Comparison of ENCODE assay signal across 26 mouse cellular contexts in genomic region chr8:13551574-13551830, GRCm38 (mm10). TPM values are rescaled to one million over a fixed set of nuclear protein-coding genes. Genes with fewer than 3 reads are reported as not detected.
DNase-seq lines count a peak whose midpoint lies in the region; ATAC-seq and TF ChIP-seq lines count a peak whose summit lies in the region.
"Had no signal": no experiment of that assay in that cellular context is flagged by ENCODE, and none has a peak within 500 bp of the region (broad histone marks: within the 10 kb centered on the region; RNA-seq: fewer than 3 reads in every experiment).

No protein-coding gene starts in this region.

- no peak for TF ChIP-seq CTCF in forebrain, postnatal 0 days (IDR thresholded peaks at IDR 0.05; ENCODE audit: low read depth)

- DNase-seq in forebrain, embryonic 10.5 days (ENCODE audit: extremely low spot score, low spot score), result no peak
- no peak for DNase-seq in forebrain, postnatal 0 days
- DNase-seq in hindbrain, embryonic 11.5 days (ENCODE audit: low spot score), result no peak
- no peak for DNase-seq in hindbrain, embryonic 14.5 days (ENCODE audit: low spot score)

- H3K36me3 ChIP-seq in forebrain, embryonic 10.5 days (replicated peaks), result no peaks in the 10 kb centered on the region
- no peaks in the 10 kb centered on the region for H3K36me3 ChIP-seq in forebrain, postnatal 0 days (ENCODE audit: insufficient read depth)
- no peaks in the 10 kb centered on the region for H3K36me3 ChIP-seq in hindbrain, embryonic 12.5 days
- H3K36me3 ChIP-seq in hindbrain, embryonic 11.5 days (ENCODE audit: control insufficient read depth, insufficient read depth, low read length), result no peaks in the 10 kb centered on the region
- peaks cover 63% of the 10 kb centered on the region for H3K36me3 ChIP-seq in megakaryocyte, embryonic 14.5 days (replicated peaks; ENCODE audit: low read length)
- no peaks in the 10 kb centered on the region for H3K36me3 ChIP-seq in hindbrain, embryonic 14.5 days (replicated peaks; ENCODE audit: control insufficient read depth, insufficient read depth)
- H3K36me3 ChIP-seq: G1E; heart, embryonic 10.5 days; heart, embryonic 13.5 days; intestine, embryonic 15.5 days had no signal

- no peak for ATAC-seq in forebrain, postnatal 0 days
- 0 out of 2 replicates have a peak, but pooled peaks have one; percentile 6 for ATAC-seq in hindbrain, embryonic 12.5 days (ENCODE audit: low FRiP score)
- no peak for ATAC-seq in hindbrain, embryonic 11.5 days (ENCODE audit: low FRiP score)
- no peak for ATAC-seq in megakaryocyte, adult 5-6 weeks (ENCODE audit: poor library complexity, severe bottlenecking)
- ATAC-seq in hindbrain, embryonic 14.5 days (ENCODE audit: low FRiP score), result 0 out of 2 replicates have a peak, but pooled peaks have one; percentile 7

- WGBS in forebrain, embryonic 10.5 days, result 92% methylated on average over 6 of the region's 6 CpGs
- 93% methylated on average over 6 of the region's 6 CpGs for WGBS in forebrain, postnatal 0 days
- 94% methylated on average over 6 of the region's 6 CpGs for WGBS in hindbrain, embryonic 12.5 days
- WGBS in hindbrain, embryonic 11.5 days, result 87% methylated on average over 6 of the region's 6 CpGs
- WGBS in hindbrain, embryonic 14.5 days, result 94% methylated on average over 6 of the region's 6 CpGs

- no peaks in the 10 kb centered on the region; the same call in 1 of the 2 replicates for H3K4me1 ChIP-seq in forebrain, embryonic 10.5 days
- no peaks in the 10 kb centered on the region for H3K4me1 ChIP-seq in forebrain, postnatal 0 days (ENCODE audit: insufficient read depth)
- H3K4me1 ChIP-seq in hindbrain, embryonic 12.5 days, result no peaks in the 10 kb centered on the region
- no peaks in the 10 kb centered on the region for H3K4me1 ChIP-seq in hindbrain, embryonic 11.5 days (replicated peaks; ENCODE audit: control insufficient read depth, insufficient read depth, low read length)
- H3K4me1 ChIP-seq in megakaryocyte, embryonic 14.5 days, result peaks cover 61% of the 10 kb centered on the region
- no peaks in the 10 kb centered on the region for H3K4me1 ChIP-seq in hindbrain, embryonic 14.5 days (replicated peaks; ENCODE audit: control insufficient read depth, insufficient read depth, low read length)
- H3K4me1 ChIP-seq: intestine, embryonic 15.5 days had no signal

- H3K9ac ChIP-seq in forebrain, postnatal 0 days, result no peak overlapping the region
- H3K9ac ChIP-seq in hindbrain, embryonic 12.5 days, result no peak overlapping the region
- no peak overlapping the region for H3K9ac ChIP-seq in hindbrain, embryonic 11.5 days (ENCODE audit: low read depth, low read length)
- H3K9ac ChIP-seq in hindbrain, embryonic 14.5 days, result no peak overlapping the region
- H3K9ac ChIP-seq: heart, embryonic 13.5 days; intestine, embryonic 15.5 days had no signal

- H3K4me2 ChIP-seq in forebrain, postnatal 0 days (ENCODE audit: low read depth), result no peak overlapping the region
- H3K4me2 ChIP-seq in hindbrain, embryonic 12.5 days (replicated peaks), result no peak overlapping the region
- H3K4me2 ChIP-seq in hindbrain, embryonic 11.5 days (replicated peaks; ENCODE audit: low read depth, low read length), result no peak overlapping the region
- H3K4me2 ChIP-seq in hindbrain, embryonic 14.5 days (replicated peaks), result no peak overlapping the region
- H3K4me2 ChIP-seq: heart, embryonic 13.5 days; intestine, embryonic 15.5 days had no signal

- H3K4me3 ChIP-seq in forebrain, embryonic 10.5 days, result no peak overlapping the region
- no peak overlapping the region for H3K4me3 ChIP-seq in forebrain, postnatal 0 days (ENCODE audit: low read depth, low read length)
- H3K4me3 ChIP-seq in hindbrain, embryonic 12.5 days, result no peak overlapping the region
- H3K4me3 ChIP-seq in hindbrain, embryonic 11.5 days (ENCODE audit: low read depth, low read length), result no peak overlapping the region
- H3K4me3 ChIP-seq in megakaryocyte, embryonic 14.5 days (replicated peaks), result peak overlapping the region; percentile 46
- no peak overlapping the region for H3K4me3 ChIP-seq in hindbrain, embryonic 14.5 days (replicated peaks; ENCODE audit: low read length)
- H3K4me3 ChIP-seq: heart, adult 2 months; heart, embryonic 10.5 days; heart, embryonic 13.5 days; intestine, embryonic 15.5 days had no signal

- 0 out of 2 replicates have a peak overlapping the region, but pooled peaks have one; percentile 11 for H3K27ac ChIP-seq in forebrain, embryonic 10.5 days
- H3K27ac ChIP-seq in forebrain, postnatal 0 days (ENCODE audit: low read depth, low read length), result no peak overlapping the region; the same call in 1 of the 2 replicates
- H3K27ac ChIP-seq in hindbrain, embryonic 12.5 days, result no peak overlapping the region
- no peak overlapping the region for H3K27ac ChIP-seq in hindbrain, embryonic 11.5 days (ENCODE audit: low read depth, low read length)
- no peak overlapping the region for H3K27ac ChIP-seq in hindbrain, embryonic 14.5 days
- H3K27ac ChIP-seq: heart, adult 2 months; heart, embryonic 10.5 days; heart, embryonic 13.5 days; intestine, embryonic 15.5 days had no signal

- no peaks in the 10 kb centered on the region for H3K27me3 ChIP-seq in forebrain, embryonic 10.5 days (ENCODE audit: poor library complexity, severe bottlenecking)
- H3K27me3 ChIP-seq in forebrain, postnatal 0 days (ENCODE audit: insufficient read depth, low read length), result no peaks in the 10 kb centered on the region
- H3K27me3 ChIP-seq in hindbrain, embryonic 12.5 days, result no peaks in the 10 kb centered on the region
- H3K27me3 ChIP-seq in hindbrain, embryonic 11.5 days (ENCODE audit: control insufficient read depth, insufficient read depth, low read length), result no peaks in the 10 kb centered on the region
- peaks cover 10% of the 10 kb centered on the region for H3K27me3 ChIP-seq in megakaryocyte, embryonic 14.5 days (replicated peaks)
- no peaks in the 10 kb centered on the region for H3K27me3 ChIP-seq in hindbrain, embryonic 14.5 days (ENCODE audit: control insufficient read depth, insufficient read depth, low read length)
- H3K27me3 ChIP-seq: CH12.LX; intestine, embryonic 15.5 days; Patski had no signal

- no peaks in the 10 kb centered on the region for H3K9me3 ChIP-seq in forebrain, embryonic 10.5 days
- H3K9me3 ChIP-seq in forebrain, postnatal 0 days (ENCODE audit: low read length), result no peaks in the 10 kb centered on the region
- no peaks in the 10 kb centered on the region for H3K9me3 ChIP-seq in hindbrain, embryonic 12.5 days (replicated peaks)
- H3K9me3 ChIP-seq in hindbrain, embryonic 11.5 days (ENCODE audit: control insufficient read depth, low read length), result no peaks in the 10 kb centered on the region
- H3K9me3 ChIP-seq in megakaryocyte, embryonic 14.5 days, result no peaks in the 10 kb centered on the region; the same call in 1 of the 2 replicates
- no peaks in the 10 kb centered on the region for H3K9me3 ChIP-seq in hindbrain, embryonic 14.5 days (ENCODE audit: control insufficient read depth, low read length)
- H3K9me3 ChIP-seq: G1E; heart, embryonic 10.5 days; heart, embryonic 13.5 days; intestine, embryonic 15.5 days had no signal

RNA-seq across cellular contexts. Expression of gene 1700029H14Rik, which starts 10.8 kb away (rescaled TPM):
- not detected in 2 replicates for polyA plus RNA-seq in forebrain, embryonic 10.5 days (2016; fragmentation: Nextera tagmentation; extraction: Ambion mirVana)
- 0.14 and 0.31 TPM in 2 replicates for total RNA-seq in forebrain, postnatal 0 days (2014; rRNA removed)
- not detected in 2 replicates for polyA plus RNA-seq in forebrain, postnatal 0 days (2015; fragmentation: Nextera tagmentation; extraction: Ambion mirVana)
- not detected in 2 replicates for polyA plus RNA-seq in hindbrain, embryonic 12.5 days (2016; fragmentation: Nextera tagmentation; extraction: Ambion mirVana)
- polyA plus RNA-seq in hindbrain, embryonic 11.5 days (2014; fragmentation: Nextera tagmentation; extraction: Ambion mirVana), result not detected in 2 replicates
- polyA plus RNA-seq in megakaryocyte, embryonic 14.5 days (2012; ENCODE audit: insufficient read depth, low replicate concordance), result 20.4 and 26.5 TPM in 2 replicates
- total RNA-seq in megakaryocyte, adult 5-6 weeks (2015), result not detected in 2 replicates
- not detected in 2 replicates for total RNA-seq in megakaryocyte, adult 5-6 weeks (2017)
- polyA plus RNA-seq in hindbrain, embryonic 14.5 days (2014; fragmentation: Nextera tagmentation; extraction: Ambion mirVana), result not detected in 2 replicates
- total RNA-seq: adrenal gland, adult 18-20 months; adrenal gland, postnatal 10 days; adrenal gland, postnatal 36 days; CH12.LX; gastrocnemius, adult 8-10 months; gastrocnemius, postnatal 25 days; heart, adult 2 months; heart, postnatal 25 days; hematopoietic stem cell, adult 5-6 weeks had no signal
- polyA plus RNA-seq: embryonic facial prominence, embryonic 11.5 days; embryonic facial prominence, embryonic 14.5 days; forebrain, embryonic 11.5 days; forebrain, embryonic 14.5 days; G1E; heart, embryonic 10.5 days; heart, embryonic 13.5 days; heart, embryonic 16.5 days; intestine, embryonic 15.5 days; Patski had no signal

RNA-seq across cellular contexts. Expression of gene Gas6, which starts 57.2 kb away (rescaled TPM):
- polyA plus RNA-seq in forebrain, embryonic 10.5 days (2016; fragmentation: Nextera tagmentation; extraction: Ambion mirVana), result 6.1 and 7.6 TPM in 2 replicates
- 64.2 and 65.7 TPM in 2 replicates for total RNA-seq in forebrain, postnatal 0 days (2014; rRNA removed)
- 48.7 and 57.0 TPM in 2 replicates for polyA plus RNA-seq in forebrain, postnatal 0 days (2015; fragmentation: Nextera tagmentation; extraction: Ambion mirVana)
- 20.8 and 22.7 TPM in 2 replicates for polyA plus RNA-seq in hindbrain, embryonic 12.5 days (2016; fragmentation: Nextera tagmentation; extraction: Ambion mirVana)
- polyA plus RNA-seq in hindbrain, embryonic 11.5 days (2014; fragmentation: Nextera tagmentation; extraction: Ambion mirVana), result 5.9 and 9.8 TPM in 2 replicates
- 1.3 TPM in 1 of 2 replicates, not detected in the other for polyA plus RNA-seq in megakaryocyte, embryonic 14.5 days (2012; ENCODE audit: insufficient read depth, low replicate concordance)
- total RNA-seq in megakaryocyte, adult 5-6 weeks (2015), result 0.43 and 0.56 TPM in 2 replicates
- total RNA-seq in megakaryocyte, adult 5-6 weeks (2017), result 0.77 and 1.6 TPM in 2 replicates
- 34.7 and 36.2 TPM in 2 replicates for polyA plus RNA-seq in hindbrain, embryonic 14.5 days (2014; fragmentation: Nextera tagmentation; extraction: Ambion mirVana)
- total RNA-seq: CH12.LX, G1E had no signal
- polyA plus RNA-seq: G1E had no signal

Comparison
In these comparisons a context has a peak if more than half of its experiments do, and no peak if none do; other contexts are left out.
1. ATAC-seq: peak in hindbrain, embryonic 12.5 days (single experiment) and hindbrain, embryonic 14.5 days (single experiment); none in forebrain, postnatal 0 days (single experiment), hindbrain, embryonic 11.5 days (single experiment) and megakaryocyte, adult 5-6 weeks (single experiment).
2. RNA of gene 1700029H14Rik, which starts 10.8 kb away (polyA plus RNA-seq): 20.4 to 26.5 TPM in megakaryocyte, embryonic 14.5 days; not detected in forebrain, embryonic 10.5 days, not detected in hindbrain, embryonic 14.5 days, not detected in forebrain, postnatal 0 days, not detected in hindbrain, embryonic 12.5 days and not detected in hindbrain, embryonic 11.5 days; every median in the first group is over 10 times any median in the second.